Mouse (Mus musculus): Measurements from ENCODE around the gene Lyzl4. TPM values are rescaled to one million over a fixed set of nuclear protein-coding genes. Genes with fewer than 3 reads are reported as not detected.
"Not testable (repeated sequence)": the region's sequence is repeated elsewhere in the genome, so short reads cannot be mapped to it uniquely, and the experiment has no call there.

Lyzl4 gene
- polyA plus RNA-seq, 1 experiment from 2014 or later = not detected

- TF ChIP-seq CTCF (IDR thresholded peaks at IDR 0.05) = no peak
- TF ChIP-seq EP300 (IDR thresholded peaks at IDR 0.05) = no peak
- H3K9me3 ChIP-seq (ENCODE audit: low read length) = no peaks in the 10 kb centered on the region
- WGBS = 21% methylated on average over 13 of the region's 13 CpGs
- ATAC-seq (no peak), DNase-seq (ENCODE audit: low spot score) (no peak)
- no peaks in the 10 kb centered on the region for H3K4me1 ChIP-seq (ENCODE audit: insufficient read depth, low read depth, low read length)
- no peak overlapping the region for H3K9ac ChIP-seq (replicated peaks; ENCODE audit: low read depth)
- H3K4me3 ChIP-seq (ENCODE audit: low read depth, low read length) = no peak overlapping the region
- no peaks in the 10 kb centered on the region for H3K36me3 ChIP-seq (ENCODE audit: insufficient read depth, low read length)
- no peaks in the 10 kb centered on the region for H3K27me3 ChIP-seq (replicated peaks; ENCODE audit: insufficient read depth, low read length)
- H3K4me2 ChIP-seq (replicated peaks; ENCODE audit: low read depth, low read length) = no peak overlapping the region
- H3K27ac ChIP-seq (ENCODE audit: low read length) = no peak overlapping the region
Measured at GRCm38 (mm10) chr9:121600201-121600860, 41.6 kb downstream of the Lyzl4 start.

DNA sequence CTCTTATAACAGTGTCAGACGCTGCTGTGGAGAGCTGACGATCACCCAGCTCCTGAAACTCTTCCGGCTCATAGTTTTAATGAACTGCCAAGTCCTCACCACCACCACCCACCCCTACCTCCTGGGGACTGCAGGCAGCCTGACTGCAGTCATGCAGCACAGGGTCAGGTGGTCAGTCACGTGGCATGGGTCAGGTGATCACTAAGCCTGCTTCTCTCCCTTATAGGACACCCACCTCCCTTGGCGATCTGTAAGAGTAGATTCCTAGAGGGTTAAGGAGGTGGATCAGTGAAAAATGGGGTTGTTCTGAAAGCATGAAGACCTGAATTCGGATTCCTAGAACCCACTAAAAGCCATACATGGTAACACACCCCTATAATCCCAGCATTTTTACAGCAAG, 42.3 kb downstream of the Lyzl4 start:
- Histone ChIP-seq H3K4me2 (replicated peaks; ENCODE audit: low read depth, low read length) (no peak overlapping the region), H3K4me3 (ENCODE audit: low read depth, low read length) (no peak overlapping the region), H3K36me3 (ENCODE audit: insufficient read depth, low read length) (no peaks in the 10 kb centered on the region), H3K27me3 (replicated peaks; ENCODE audit: insufficient read depth, low read length) (no peaks in the 10 kb centered on the region), H3K27ac (ENCODE audit: low read length) (no peak overlapping the region), H3K9ac (replicated peaks; ENCODE audit: low read depth) (no peak overlapping the region), H3K9me3 (ENCODE audit: low read length) (no peaks in the 10 kb centered on the region), H3K4me1 (ENCODE audit: insufficient read depth, low read depth, low read length) (no peaks in the 10 kb centered on the region)
- 77% methylated on average over 6 of the region's 6 CpGs for WGBS
- ATAC-seq = no peak
- DNase-seq (ENCODE audit: low spot score) = no peak
- TF ChIP-seq CTCF (IDR thresholded peaks at IDR 0.05) = no peak
- no peak for TF ChIP-seq EP300 (IDR thresholded peaks at IDR 0.05)

DNA sequence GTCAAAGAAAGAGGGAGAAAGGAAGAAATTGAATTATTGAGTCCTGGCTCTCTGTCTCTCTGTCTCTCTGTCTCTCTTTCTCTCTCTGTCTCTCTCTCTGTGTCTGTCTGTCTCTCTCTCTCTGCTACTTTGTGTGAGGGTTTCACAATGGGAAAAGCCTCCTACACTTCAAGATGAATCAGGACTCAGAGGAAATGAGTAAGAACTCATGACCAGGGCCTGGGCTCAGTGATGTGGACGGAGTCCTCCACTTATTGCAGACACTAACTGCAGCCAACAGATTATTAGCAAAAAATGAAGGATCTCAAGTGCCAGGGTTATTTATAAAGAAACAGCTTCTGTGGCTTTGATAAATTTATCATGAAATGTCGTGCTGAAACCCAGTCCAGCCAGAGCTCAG, 43.8 kb downstream of the Lyzl4 start:
- ATAC-seq (no peak), DNase-seq (ENCODE audit: low spot score) (no peak)
- no peak overlapping the region for H3K4me3 ChIP-seq (ENCODE audit: low read depth, low read length)
- no peaks in the 10 kb centered on the region for H3K9me3 ChIP-seq (ENCODE audit: low read length)
- no peak for TF ChIP-seq CTCF (IDR thresholded peaks at IDR 0.05)
- no peak for TF ChIP-seq EP300 (IDR thresholded peaks at IDR 0.05)
- no peak overlapping the region for H3K9ac ChIP-seq (replicated peaks; ENCODE audit: low read depth)
- 71% methylated on average over 2 of the region's 2 CpGs for WGBS
- no peaks in the 10 kb centered on the region for H3K4me1 ChIP-seq (ENCODE audit: insufficient read depth, low read depth, low read length)
- no peaks in the 10 kb centered on the region for H3K27me3 ChIP-seq (replicated peaks; ENCODE audit: insufficient read depth, low read length)
- no peak overlapping the region for H3K4me2 ChIP-seq (replicated peaks; ENCODE audit: low read depth, low read length)
- H3K36me3 ChIP-seq (ENCODE audit: insufficient read depth, low read length) = no peaks in the 10 kb centered on the region
- H3K27ac ChIP-seq (ENCODE audit: low read length) = no peak overlapping the region

- ATAC-seq (no peak), DNase-seq (ENCODE audit: low spot score) (no peak)
- 64% methylated on average over 4 of the region's 4 CpGs for WGBS
- no peak overlapping the region for H3K9ac ChIP-seq (replicated peaks; ENCODE audit: low read depth)
- H3K4me2 ChIP-seq (replicated peaks; ENCODE audit: low read depth, low read length) = no peak overlapping the region
- no peaks in the 10 kb centered on the region for H3K9me3 ChIP-seq (ENCODE audit: low read length)
- no peak overlapping the region for H3K4me3 ChIP-seq (ENCODE audit: low read depth, low read length)
- no peak overlapping the region for H3K27ac ChIP-seq (ENCODE audit: low read length)
- H3K36me3 ChIP-seq (ENCODE audit: insufficient read depth, low read length) = no peaks in the 10 kb centered on the region
- TF ChIP-seq EP300 (IDR thresholded peaks at IDR 0.05) (no peak), CTCF (IDR thresholded peaks at IDR 0.05) (no peak)
- no peaks in the 10 kb centered on the region for H3K27me3 ChIP-seq (replicated peaks; ENCODE audit: insufficient read depth, low read length)
- H3K4me1 ChIP-seq (ENCODE audit: insufficient read depth, low read depth, low read length) = no peaks in the 10 kb centered on the region
Measured at GRCm38 (mm10) chr9:121594771-121595170, 47.1 kb downstream of the Lyzl4 start.

DNA sequence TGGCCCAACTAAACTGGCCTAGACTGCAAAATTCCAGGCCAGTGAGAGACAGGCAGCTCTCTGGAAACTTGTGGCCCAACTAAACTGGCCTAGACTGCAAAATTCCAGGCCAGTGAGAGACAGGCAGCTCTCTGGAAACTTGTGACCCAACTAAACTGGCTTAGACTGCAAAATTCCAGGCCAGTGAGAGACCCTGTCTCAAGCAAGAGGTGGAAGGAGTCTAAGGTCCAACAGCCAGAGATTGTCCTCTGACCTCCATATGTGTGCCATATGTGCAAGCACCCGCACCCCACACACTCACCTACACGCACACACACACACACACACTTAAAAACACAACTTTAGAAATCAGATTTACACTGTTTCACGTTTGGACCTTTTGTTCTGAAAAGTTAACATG, 48.1 kb downstream of the Lyzl4 start:
- DNase-seq (ENCODE audit: low spot score); H3K27me3 ChIP-seq (replicated peaks; ENCODE audit: insufficient read depth, low read length); H3K9me3 ChIP-seq (ENCODE audit: low read length); H3K9ac ChIP-seq (replicated peaks; ENCODE audit: low read depth); H3K27ac ChIP-seq (ENCODE audit: low read length); H3K4me2 ChIP-seq (replicated peaks; ENCODE audit: low read depth, low read length); H3K36me3 ChIP-seq (ENCODE audit: insufficient read depth, low read length); ATAC-seq; H3K4me1 ChIP-seq (ENCODE audit: insufficient read depth, low read depth, low read length); H3K4me3 ChIP-seq (ENCODE audit: low read depth, low read length): not testable (repeated sequence)
- 81% methylated on average over 3 of the region's 3 CpGs for WGBS

- H3K27ac ChIP-seq (ENCODE audit: low read length) = no peak overlapping the region
- DNase-seq (ENCODE audit: low spot score) (no peak), ATAC-seq (no peak)
- H3K27me3 ChIP-seq (replicated peaks; ENCODE audit: insufficient read depth, low read length) = no peaks in the 10 kb centered on the region
- TF ChIP-seq EP300 (IDR thresholded peaks at IDR 0.05) (no peak), CTCF (IDR thresholded peaks at IDR 0.05) (no peak)
- 70% methylated on average over 13 of the region's 13 CpGs for WGBS
- no peak overlapping the region for H3K4me3 ChIP-seq (ENCODE audit: low read depth, low read length)
- H3K4me1 ChIP-seq (ENCODE audit: insufficient read depth, low read depth, low read length) = no peaks in the 10 kb centered on the region
- no peaks in the 10 kb centered on the region for H3K36me3 ChIP-seq (ENCODE audit: insufficient read depth, low read length)
- no peaks in the 10 kb centered on the region for H3K9me3 ChIP-seq (ENCODE audit: low read length)
- H3K9ac ChIP-seq (replicated peaks; ENCODE audit: low read depth) = no peak overlapping the region
- H3K4me2 ChIP-seq (replicated peaks; ENCODE audit: low read depth, low read length) = no peak overlapping the region
Measured at GRCm38 (mm10) chr9:121592948-121593550, 48.8 kb downstream of the Lyzl4 start.

All from lung, postnatal 0 days (tissue).